Mouse (Mus musculus) ovary, postnatal 36 days (tissue): ENCODE measurements at regions not wholly inside any gene's neighbourhood (a gene's known extent, or its start where the extent isn't known, plus 50 kb on each side); places are given as distances from the start of the nearest gene placed in this dataset.
A peak's percentile ranks its signal among the peaks of the same experiment; 100 is the strongest.

Experiments used
- DNase-seq: peaks from one replicate; pipeline ENCODE4 v3.0.0; 2022; ENCODE audit warnings: low spot score, mixed read lengths

DNA sequence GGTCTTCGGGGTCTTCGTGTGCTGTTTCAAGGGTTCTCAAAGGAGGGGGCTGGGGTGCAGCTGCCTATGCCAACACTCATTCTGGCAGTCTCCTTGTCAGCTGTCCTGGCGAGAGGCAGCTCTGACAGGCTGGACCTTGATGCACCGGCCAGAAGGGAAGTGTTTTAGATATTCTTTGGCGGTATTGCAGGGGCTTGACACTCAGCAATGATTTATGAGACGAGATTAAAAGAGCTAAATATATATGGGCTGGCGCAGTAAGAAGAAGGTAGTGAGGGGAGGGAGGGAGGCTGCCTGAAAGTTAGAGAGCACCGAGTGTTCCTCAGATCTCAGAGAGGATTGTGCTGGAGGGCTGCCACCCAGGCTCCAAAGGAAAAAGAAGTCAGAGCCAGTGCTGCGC is 50.2 kb upstream of the Pdzd8 start:
- peak; percentile 12 for DNase-seq

DNA sequence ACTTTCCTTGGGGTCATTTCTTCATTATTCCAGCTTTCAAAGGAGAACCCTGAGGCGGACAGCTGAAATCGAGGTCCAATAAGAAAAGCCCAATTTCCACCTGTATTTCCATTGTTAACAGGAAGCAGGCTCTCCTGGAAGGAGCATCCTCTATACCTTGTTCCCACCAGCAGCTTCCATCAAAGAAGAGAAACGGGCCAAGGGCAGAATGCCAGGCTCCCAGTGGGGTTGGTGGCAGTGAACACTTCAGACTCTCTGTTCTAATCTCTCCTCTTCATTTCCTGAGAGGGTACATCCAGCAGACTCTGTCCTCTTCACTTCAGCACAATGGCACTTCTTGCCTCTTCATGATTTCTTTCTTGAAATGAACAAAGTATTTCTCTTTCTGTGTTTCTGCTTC is 50.9 kb upstream of the Pdzd8 start:
- DNase-seq = no peak

DNA sequence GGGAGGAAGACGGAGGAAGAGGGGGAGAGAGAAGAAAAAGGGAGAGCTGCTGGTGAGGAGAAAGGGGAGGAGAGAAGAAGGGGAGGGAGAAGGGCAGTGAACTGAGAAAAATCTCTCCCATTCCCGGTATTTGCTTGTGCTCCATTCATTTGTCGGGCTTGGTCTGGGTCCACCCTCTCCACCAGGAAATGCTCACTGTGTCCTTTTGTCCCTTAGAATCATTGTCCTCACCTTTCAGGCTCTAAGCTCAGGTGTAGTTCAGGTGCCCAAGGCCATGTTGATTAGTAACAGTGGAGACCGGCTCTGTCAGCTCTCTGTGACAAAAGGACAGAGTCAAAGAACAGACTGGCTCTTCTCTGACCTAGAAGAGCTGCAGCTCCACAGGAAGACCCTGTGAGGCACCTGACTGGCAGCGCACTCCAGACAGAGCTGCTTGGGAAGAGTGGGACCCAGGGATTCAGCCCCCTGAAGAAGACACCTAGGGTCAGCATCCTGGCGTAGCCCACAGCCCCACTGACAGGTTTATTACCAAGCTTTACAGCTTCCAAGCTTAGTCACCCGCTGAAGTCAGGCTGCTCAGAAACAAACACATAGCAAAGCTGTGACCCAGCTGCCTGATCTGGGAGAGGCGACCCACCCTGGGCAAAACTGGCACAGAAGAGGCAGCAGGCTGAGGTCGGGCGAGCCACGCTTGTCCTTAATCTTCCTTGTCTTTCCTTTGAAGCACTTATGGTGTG is 54.4 kb upstream of the Pdzd8 start:
- no peak for DNase-seq

DNA sequence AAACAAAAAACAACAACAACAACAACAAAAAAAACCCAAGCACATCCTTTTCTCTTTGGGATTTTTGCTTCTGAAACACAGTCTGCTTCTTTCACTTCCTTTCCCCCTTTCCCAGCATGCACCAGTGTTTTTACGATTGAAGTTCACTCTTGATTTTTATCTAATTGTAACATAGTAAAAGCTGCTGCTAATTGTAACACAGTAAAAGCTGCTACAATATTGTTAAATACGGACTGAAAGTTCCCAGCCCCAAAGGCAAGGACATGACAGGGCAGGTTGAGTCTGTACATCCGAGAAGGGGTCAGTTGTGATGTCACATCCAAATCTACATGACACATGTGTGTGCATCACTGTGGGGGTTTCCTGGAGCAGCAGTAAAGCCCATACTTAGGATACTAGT is 55.7 kb upstream of the Pdzd8 start:
- DNase-seq = no peak

DNA sequence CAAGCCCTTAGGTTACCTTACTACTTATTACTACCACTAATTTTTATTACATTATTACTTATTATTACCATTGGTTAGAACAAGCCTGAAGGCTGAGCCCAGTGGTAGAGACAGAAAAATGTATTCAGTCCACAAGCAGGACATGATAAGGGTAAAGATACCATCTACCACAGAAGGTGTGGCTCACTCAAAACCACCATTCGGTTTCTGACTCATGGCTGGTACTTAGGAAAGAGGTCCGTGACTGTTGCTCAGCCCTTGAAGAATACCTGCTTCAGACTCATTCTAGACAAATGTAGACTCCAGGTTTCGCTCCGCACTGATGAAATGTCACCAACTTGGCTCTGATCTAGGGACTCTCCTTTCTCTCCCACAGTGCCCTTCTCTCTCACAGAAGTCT is 56.1 kb upstream of the Emx2 start:
- DNase-seq = no peak

DNA sequence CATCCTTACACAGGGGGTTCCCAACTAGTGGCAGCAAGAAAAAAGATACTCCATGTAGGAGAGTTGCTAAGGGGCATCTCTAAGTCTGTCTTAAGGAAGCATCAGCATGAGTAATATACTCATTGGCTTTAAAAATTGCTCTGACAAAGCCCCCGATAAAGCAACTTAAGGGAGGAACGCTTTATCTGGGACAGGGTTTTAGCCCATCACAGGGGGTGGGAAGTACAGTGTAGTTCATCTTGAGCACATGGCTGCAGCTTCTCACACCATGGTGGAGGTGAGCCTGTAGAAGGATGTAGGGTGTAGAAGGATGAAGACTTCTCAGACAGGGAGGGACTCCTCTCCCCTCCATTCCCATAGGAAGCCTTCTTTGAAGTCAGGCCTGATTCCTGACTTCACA is 54.1 kb upstream of the Emx2 start:
- no peak for DNase-seq

DNA sequence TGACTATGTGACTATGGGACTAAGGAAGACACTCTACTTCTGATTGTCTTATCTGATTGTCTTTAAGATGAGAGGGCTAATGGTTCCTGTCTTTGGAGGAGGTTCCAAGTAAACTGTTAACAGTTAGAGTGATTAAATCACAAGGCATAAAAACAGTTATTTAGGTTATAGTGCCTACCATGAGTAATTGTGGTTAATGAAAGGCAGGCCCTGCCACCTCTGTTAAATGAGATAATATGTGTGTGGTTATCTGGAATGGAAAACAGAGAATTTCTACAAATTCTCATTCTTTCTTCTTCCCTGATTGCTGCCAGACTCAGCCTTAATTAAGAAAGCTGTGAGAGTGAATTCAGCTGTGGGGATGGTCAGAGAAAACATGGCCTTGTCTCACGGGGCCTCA is 53.4 kb upstream of the Emx2 start:
- DNase-seq = no peak

DNA sequence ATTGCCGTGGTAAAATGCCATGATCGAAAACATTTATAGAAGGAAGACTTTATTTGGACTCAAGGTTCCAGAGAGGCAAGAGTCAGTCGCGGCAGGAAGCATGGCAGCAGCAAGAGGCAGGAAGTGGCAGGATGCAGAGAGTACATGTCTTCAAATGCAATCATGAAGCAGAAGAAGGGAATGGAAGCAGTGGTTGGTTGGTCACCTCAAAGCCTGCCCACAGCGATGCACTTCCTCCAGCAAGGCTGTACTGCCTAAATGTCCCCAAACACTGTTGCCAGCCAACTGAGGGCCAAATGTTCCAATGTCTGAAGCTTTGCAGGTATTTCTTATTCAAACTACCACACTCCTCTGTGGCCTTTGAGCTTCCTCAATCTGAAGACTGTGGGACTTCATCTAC is 52.6 kb upstream of the Emx2 start:
- no peak for DNase-seq

DNA sequence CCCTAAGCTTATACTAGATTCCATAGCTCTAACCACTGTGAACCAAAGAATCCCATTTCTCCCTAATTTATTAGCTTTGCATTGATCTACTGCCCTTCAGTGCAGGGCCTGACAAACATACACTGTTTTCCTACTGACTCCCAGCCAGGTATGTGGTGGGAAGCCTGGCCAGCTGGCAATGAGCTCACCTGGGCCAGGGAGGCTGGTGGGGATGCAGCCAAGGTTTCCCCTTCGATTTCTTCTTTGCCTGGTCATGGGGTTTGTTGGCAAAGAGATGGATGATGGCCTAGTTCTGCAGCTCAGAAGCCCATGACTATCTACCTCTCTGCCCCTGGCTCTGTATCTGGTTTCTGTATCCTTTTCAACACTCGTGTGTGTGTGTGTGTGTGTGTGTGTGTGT is 50.1 kb upstream of the Emx2 start:
- no peak for DNase-seq
